Mouse (Mus musculus) limb, embryonic 12.5 days (tissue): Measurements from ENCODE around the gene Zdhhc12. TPM values are rescaled to one million over a fixed set of nuclear protein-coding genes. Genes with fewer than 3 reads are reported as not detected.
"Not testable (repeated sequence)": the region's sequence is repeated elsewhere in the genome, so short reads cannot be mapped to it uniquely, and the experiment has no call there.

Source experiments
- ATAC-seq: fragments of 200-750 bp; cut with Nextera tagmentation; 2 replicates; pipeline ENCODE4 v1.8.0; 2017; ENCODE audit warnings: low read depth, moderate TSS enrichment; ENCODE audit not compliant: insufficient number of reproducible peaks, insufficient read depth, low FRiP score, low TSS enrichment
- H3K27ac ChIP-seq: fragments of 300-500 bp; sonication (generic); 2 replicates; pipeline ENCODE4 v1.5.1; 2016; ENCODE audit warnings: mild to moderate bottlenecking, moderate library complexity
- H3K27me3 ChIP-seq: fragments of 300-500 bp; sonication (generic); 2 replicates; pipeline ENCODE4 v1.6.1; 2016; ENCODE audit warnings: mild to moderate bottlenecking, moderate library complexity
- H3K36me3 ChIP-seq: fragments of 300-500 bp; sonication (generic); 2 replicates; pipeline ENCODE4 v1.6.1; 2016; ENCODE audit warnings: mild to moderate bottlenecking, moderate library complexity
- H3K4me1 ChIP-seq: fragments of 300-500 bp; sonication (generic); replicated peaks from 2 replicates; pipeline ENCODE4 v1.6.1; 2016
- H3K4me2 ChIP-seq: fragments of 300-500 bp; sonication (generic); 2 replicates; pipeline ENCODE4 v1.6.1; 2016; ENCODE audit warnings: mild to moderate bottlenecking, moderate library complexity
- H3K4me3 ChIP-seq: fragments of 300-500 bp; sonication (generic); replicated peaks from 2 replicates; pipeline ENCODE4 v1.5.1; 2016; ENCODE audit warnings: mild to moderate bottlenecking
- H3K9ac ChIP-seq: fragments of 300-500 bp; sonication (generic); replicated peaks from 2 replicates; pipeline ENCODE4 v1.6.1; 2016; ENCODE audit warnings: mild to moderate bottlenecking, moderate library complexity
- H3K9me3 ChIP-seq: fragments of 300-500 bp; sonication (generic); 2 replicates; pipeline ENCODE4 v1.6.1; 2016; ENCODE audit warnings: mild to moderate bottlenecking, moderate library complexity
- WGBS: fragments of 180-500 bp; shearing (Covaris S2); methylation state at CpG from one replicate; pipeline ENCODE4 v1.1.7; 2016; 5-methylcytosine and 5-hydroxymethylcytosine counted together
- polyA plus RNA-seq: library from polyadenylated mRNA; unstranded; fragments of >200 nt; fragmentation: Nextera tagmentation; extraction: Ambion mirVana; gene quantifications from 2 replicates; pipeline ENCODE4 v1.2.1, GENCODE M21; 2016

Gene Zdhhc12
- polyA plus RNA-seq, 1 experiment from 2014 or later, result 26.0 TPM

DNA sequence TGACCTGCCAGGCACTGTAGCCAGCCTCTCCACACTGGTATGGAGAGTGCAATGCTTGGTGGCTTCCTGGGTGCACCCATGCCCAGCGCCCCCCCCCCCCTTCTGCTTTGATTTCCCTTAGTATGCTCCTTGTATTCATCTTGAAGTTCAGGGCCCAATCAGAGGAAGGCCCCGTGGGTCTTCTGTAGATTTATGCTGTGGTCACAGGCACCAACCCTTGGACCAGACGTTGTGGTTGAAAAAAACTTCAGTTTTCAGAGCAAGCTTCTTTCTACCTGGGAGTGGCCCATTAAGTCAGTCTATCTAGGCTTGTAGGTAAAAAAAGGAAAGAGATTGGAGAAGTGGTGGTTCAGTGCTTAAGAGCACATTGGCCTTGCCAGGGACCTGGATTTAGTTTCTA lies 29.7 kb downstream of the Zdhhc12 start:
- H3K9ac ChIP-seq, result peak overlapping the region; percentile 81
- H3K27me3 ChIP-seq, result no peaks in the 10 kb centered on the region
- peaks cover 10% of the 10 kb centered on the region for H3K36me3 ChIP-seq
- peaks cover 43% of the 10 kb centered on the region for H3K4me1 ChIP-seq
- 0 out of 2 replicates have a peak overlapping the region, but pooled peaks have one; percentile 5 for H3K27ac ChIP-seq
- peak overlapping the region; percentile 85 for H3K4me2 ChIP-seq
- H3K9me3 ChIP-seq, result no peaks in the 10 kb centered on the region
- peak overlapping the region; percentile 62 for H3K4me3 ChIP-seq
- WGBS, result 18% methylated on average over 2 of the region's 3 CpGs
- no peak for ATAC-seq

DNA sequence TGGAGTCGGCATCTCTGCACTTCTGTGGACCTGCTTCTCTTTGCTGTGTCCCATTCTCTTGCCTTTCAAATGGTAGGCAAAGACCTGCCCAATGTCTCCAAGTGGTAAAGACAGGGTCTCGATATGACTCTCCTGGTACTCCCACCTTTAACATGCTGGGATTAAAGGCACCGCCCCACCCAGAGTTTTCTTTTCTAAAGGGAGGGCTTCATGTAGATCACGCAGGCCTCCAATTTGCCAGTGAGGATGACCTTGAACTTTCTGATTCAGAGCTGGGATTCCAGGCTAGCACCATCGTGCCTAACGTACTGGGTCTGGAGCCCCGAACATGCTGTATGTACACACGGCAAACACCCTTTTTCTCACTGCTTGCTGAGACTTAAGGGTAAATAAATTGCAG lies 30.2 kb downstream of the Zdhhc12 start:
- peak overlapping the region; percentile 81 for H3K9ac ChIP-seq
- no peaks in the 10 kb centered on the region for H3K9me3 ChIP-seq
- ATAC-seq, result no peak
- peaks cover 4% of the 10 kb centered on the region for H3K36me3 ChIP-seq
- peak overlapping the region; percentile 96 for H3K27ac ChIP-seq
- H3K27me3 ChIP-seq, result no peaks in the 10 kb centered on the region
- 5% methylated on average over 8 of the region's 8 CpGs for WGBS
- peak overlapping the region; percentile 85 for H3K4me2 ChIP-seq
- peaks cover 38% of the 10 kb centered on the region for H3K4me1 ChIP-seq
- H3K4me3 ChIP-seq, result peak overlapping the region; percentile 62

DNA sequence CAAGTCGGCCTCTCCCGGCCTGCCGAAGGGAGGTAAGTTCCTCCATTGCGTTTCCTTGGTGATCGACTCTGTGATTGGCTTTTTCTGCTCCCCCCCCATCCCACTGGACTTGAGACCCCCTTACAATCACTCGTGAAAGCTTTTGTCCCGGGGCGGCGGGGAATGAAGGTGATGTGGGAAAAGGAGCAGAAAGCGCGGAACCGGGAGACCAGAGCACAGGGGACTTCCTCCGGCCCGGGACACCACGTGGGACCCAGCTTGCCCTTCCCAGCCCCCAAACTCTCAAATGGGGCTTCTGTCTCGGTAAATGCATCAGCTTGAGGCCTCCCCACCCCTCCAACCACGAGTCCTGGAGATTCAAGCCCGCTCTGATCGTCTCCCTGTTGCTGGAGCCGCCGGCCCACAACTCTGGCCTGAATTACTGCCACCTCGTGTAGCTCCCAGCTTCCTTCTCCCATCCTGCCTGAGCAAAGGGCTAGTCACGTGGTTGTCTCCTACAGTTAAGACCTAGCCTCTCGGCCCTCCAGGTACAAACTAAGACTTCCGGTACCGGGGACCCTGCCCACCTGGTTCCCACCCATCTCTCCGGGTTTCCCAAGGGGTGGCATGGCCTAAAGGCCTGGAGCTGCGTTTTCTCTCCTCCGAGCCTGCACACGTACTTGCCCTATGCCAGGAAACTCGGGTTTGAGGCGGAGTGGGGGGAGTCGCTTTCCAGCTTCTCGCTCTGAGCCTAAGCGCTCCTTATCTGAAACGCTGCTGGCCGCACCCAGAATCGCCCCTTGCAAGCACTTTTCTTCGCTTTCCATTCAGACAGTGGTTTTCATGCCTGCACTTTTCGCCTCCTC lies 31.0 kb downstream of the Zdhhc12 start:
- Histone ChIP-seq H3K4me1 (peaks cover 33% of the 10 kb centered on the region), H3K4me3 (peak overlapping the region; percentile 62), H3K27ac (peak overlapping the region; percentile 96), H3K27me3 (no peaks in the 10 kb centered on the region), H3K9ac (peak overlapping the region; percentile 81), H3K36me3 (no peaks in the 10 kb centered on the region), H3K9me3 (no peaks in the 10 kb centered on the region), H3K4me2 (peak overlapping the region; percentile 85)
- ATAC-seq, result no peak; the same call in 1 of the 2 replicates
- WGBS, result under 1% methylated on average over 40 of the region's 40 CpGs

DNA sequence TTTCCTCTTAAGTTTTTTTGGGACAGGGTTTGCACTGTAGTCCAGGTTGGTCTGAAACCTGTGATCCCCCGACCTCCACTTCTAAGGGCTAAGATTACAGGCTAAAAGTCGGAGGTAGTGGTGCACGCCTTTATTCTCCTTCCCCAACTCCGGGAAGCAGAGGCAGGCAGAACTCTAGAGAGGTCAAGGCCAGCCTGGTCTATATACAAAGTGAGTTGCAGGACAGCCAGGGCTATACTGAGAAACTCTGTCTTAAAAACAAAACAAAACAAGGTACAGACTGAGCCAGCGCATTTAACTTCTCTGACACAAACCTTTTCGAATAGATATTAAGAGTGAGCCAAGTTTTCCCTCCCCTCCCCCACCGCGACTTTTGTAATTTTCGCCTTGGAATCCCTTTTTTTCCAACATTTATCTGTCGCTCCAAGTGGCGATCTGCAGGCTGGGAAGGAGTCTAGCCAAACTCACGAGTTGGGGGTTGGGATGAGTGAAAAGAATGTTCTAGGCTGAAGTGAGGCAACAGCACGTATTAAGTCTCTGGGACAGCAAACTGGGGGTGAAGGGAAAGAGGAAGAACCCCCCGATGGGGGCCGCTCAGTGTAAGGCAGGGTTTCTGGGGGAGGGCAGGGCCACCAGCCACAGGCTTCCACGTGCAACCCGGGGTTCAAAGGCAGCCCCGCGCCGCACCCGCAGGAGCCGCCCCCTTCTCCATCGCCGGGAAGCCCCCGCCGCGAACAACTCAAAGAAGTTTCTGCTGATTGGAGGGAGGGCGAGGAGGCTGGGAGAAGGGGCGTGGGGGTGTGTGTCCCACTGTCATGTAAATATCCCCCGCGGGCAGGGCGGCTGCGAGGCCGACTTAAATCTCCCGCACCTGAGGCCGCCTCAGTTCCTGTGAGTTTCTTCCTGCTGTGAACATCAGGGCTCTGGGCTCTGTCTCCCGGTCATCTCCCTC lies 32.0 kb downstream of the Zdhhc12 start:
- Histone ChIP-seq H3K27ac (peak overlapping the region; percentile 96), H3K4me2 (peak overlapping the region; percentile 85), H3K9ac (peak overlapping the region; percentile 81), H3K9me3 (no peaks in the 10 kb centered on the region), H3K27me3 (no peaks in the 10 kb centered on the region), H3K4me3 (peak overlapping the region; percentile 62), H3K4me1 (peaks cover 39% of the 10 kb centered on the region), H3K36me3 (no peaks in the 10 kb centered on the region)
- 0 out of 2 replicates have a peak, but pooled peaks have one; percentile 13 for ATAC-seq
- WGBS, result 8% methylated on average over 37 of the region's 37 CpGs

DNA sequence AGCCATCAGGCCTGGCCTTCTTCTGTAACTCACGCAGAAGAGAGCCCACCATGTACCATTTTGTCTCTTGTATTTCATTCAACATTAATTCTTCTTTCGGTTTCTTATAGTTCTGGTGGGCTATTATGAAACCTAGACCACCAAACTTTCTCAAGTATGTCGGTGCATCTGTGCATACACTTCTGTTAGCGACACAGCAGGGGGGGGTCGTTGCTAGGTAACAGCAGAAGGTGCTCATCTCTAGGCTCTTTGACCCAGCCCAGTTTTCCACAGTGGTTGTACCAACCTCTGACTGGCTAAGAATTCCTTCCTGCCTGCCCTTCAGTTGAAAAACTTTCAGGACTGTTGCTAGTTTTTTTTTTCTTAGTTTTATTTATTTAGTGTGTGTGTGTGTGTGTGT lies 35.0 kb downstream of the Zdhhc12 start:
- ATAC-seq, result no peak
- Histone ChIP-seq H3K36me3 (no peaks in the 10 kb centered on the region), H3K4me1 (peaks cover 17% of the 10 kb centered on the region), H3K9me3 (no peaks in the 10 kb centered on the region), H3K4me3 (no peak overlapping the region), H3K27ac (no peak overlapping the region), H3K9ac (no peak overlapping the region), H3K27me3 (no peaks in the 10 kb centered on the region), H3K4me2 (no peak overlapping the region)
- WGBS, result 57% methylated on average over 5 of the region's 5 CpGs

DNA sequence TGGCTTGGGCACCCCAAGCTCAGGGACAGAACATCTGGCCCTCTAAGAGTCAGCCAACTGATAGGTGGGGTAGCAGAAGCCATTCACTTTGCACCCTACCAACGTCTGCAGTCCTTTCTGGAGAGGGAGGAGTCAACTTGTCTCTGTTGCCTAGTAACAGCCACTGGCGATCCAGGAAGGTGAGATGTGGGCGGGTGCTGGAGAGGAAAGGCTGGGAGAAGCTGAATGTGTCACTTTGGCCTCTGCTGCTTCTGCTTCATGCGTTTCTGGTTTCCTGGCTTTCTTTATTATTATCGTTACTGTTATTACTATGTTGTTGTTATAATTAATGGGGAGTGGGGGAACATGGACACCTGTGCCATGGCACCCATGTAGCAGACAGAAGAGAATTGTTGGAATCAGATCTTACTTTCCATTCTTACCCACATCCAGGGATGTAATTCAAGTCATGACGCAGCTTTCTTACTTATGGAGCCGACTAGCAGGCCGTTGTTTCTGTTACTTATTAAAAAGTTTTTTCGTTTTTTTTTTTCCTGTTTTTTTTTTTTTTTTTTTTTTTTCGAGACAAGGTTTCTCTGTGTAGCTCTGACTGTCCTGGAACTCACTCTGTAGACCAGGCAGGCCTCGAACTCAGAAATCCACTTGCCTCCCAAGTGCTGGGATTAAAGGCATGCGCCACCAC lies 36.1 kb downstream of the Zdhhc12 start, which contains the start of gene Set:
Gene Set, plus strand, starts transcription at position 156 of the 682 bp plus-strand sequence.
- Histone ChIP-seq H3K9me3 (no peaks in the 10 kb centered on the region), H3K36me3 (no peaks in the 10 kb centered on the region), H3K27ac (no peak within 1 kb of the TSS), H3K4me2 (no peak within 1 kb of the TSS), H3K9ac (no peak within 1 kb of the TSS), H3K4me3 (no peak within 1 kb of the TSS), H3K4me1 (peaks cover 13% of the 10 kb centered on the region; the same call in 1 of the 2 replicates), H3K27me3 (no peaks in the 10 kb centered on the region)
- 39% methylated on average over 12 of the region's 12 CpGs for WGBS
- ATAC-seq, result no peak

DNA sequence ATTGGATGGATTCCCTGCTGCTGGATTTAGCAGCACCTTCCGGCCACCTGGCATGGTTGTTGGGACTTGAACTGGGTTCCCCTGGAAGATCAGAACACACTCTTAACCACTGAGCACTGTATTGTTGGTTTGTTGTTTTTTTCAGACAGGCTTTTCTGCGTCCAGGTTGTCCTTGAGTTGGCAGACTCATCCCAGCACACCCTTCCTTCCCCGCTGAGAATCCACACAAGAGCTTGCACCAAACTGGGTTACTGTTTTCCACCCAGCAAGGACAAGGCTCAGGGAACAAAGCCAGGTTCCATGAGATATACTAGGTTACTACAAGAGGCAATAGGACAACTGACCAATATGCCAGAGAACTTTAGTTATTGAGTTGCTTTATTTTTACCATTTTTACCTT lies 36.7 kb downstream of the Zdhhc12 start:
- H3K36me3 ChIP-seq, result no peaks in the 10 kb centered on the region
- no peak for ATAC-seq
- H3K9me3 ChIP-seq, result no peaks in the 10 kb centered on the region
- H3K4me3 ChIP-seq, result no peak overlapping the region
- H3K27ac ChIP-seq, result no peak overlapping the region
- H3K4me1 ChIP-seq, result peaks cover 13% of the 10 kb centered on the region; the same call in 1 of the 2 replicates
- no peaks in the 10 kb centered on the region for H3K27me3 ChIP-seq
- no peak overlapping the region for H3K4me2 ChIP-seq
- 91% methylated on average over 3 of the region's 3 CpGs for WGBS
- no peak overlapping the region for H3K9ac ChIP-seq

DNA sequence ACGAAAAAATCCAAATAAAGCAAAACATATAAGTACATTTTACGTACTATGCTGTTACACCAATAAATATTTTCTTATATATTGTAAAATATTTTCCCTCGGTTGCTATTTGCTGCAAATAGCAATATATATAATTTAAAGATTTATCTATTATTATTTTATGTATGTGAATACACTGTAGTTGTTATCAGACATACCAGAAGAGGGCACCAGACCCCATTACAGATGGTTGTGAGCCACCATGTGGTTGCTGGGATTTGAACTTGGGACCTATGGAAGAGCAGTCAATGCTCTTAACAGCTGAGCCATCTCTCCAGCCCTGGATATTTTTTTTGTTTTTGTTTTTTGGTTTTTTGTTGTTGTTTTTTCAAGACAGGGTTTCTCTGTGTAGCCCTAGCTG lies 38.1 kb downstream of the Zdhhc12 start:
- not testable (repeated sequence) for H3K36me3 ChIP-seq, H3K9me3 ChIP-seq, H3K4me1 ChIP-seq, H3K4me2 ChIP-seq, ATAC-seq, H3K9ac ChIP-seq, H3K27me3 ChIP-seq, H3K27ac ChIP-seq, H3K4me3 ChIP-seq
- whole genome bisulfite sequencing, result 95% methylated on average over 3 of the region's 3 CpGs

DNA sequence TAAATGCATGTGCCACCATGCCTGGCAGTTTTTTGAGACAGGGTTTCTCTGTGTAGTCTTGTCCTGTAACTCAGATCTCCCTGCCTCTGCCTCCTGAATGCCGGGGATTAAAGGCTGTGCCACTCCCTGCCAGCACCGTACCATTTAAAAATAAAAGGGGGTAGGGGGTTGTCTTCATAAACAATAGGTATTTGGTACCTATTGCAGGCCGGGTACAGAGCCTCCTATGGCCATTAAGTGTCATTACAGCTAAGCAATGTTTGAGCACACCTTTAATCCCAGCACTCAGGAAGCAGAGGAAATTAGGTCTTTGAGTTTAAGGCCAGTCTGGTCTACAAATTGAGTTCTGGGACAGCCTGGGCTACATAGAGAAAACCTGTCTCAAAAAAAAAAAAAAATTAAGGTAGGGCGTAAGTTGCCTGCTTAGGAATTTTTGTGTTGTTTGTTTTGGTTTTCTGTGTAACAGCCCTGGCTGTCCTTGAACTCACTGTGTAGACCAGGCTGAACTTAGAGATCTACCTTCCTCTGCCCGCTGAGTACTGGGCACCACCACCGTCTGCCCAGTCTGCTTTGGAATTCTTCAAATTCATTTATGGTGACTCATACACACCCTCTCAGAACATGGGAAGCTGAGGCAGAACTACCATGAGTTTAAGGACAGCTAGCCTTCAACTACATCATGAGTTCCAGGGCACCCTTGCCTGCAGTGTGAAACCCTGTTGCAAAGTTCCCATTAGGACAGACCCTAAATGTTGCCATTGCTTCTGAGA lies 41.3 kb downstream of the Zdhhc12 start:
- Histone ChIP-seq H3K9ac (no peak overlapping the region), H3K27me3 (no peaks in the 10 kb centered on the region), H3K4me2 (no peak overlapping the region), H3K4me3 (no peak overlapping the region), H3K9me3 (no peaks in the 10 kb centered on the region), H3K4me1 (peaks cover 10% of the 10 kb centered on the region; the same call in 1 of the 2 replicates), H3K36me3 (no peaks in the 10 kb centered on the region), H3K27ac (no peak overlapping the region)
- no peak for ATAC-seq
- WGBS, result 53% methylated on average over 6 of the region's 6 CpGs

DNA sequence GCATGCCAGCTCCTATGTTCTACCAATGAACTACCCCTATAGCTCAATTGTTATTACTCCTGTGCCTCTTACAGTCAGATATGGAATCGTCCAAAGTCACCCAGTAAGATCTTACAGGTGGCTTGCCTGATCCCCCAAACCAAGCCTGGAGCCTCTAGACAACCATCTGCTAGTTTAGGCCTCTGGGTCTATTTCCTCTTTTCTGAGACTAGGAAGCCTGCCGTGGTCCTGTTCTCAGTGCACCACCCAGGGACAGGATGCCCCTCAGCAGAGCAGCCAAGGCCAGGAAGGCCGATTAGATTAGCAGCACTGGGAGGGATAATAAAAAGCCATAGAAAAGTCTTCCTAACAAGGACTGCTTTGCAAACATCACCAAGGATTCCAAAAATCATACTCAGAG lies 43.6 kb downstream of the Zdhhc12 start:
- H3K4me1 ChIP-seq, result peaks cover 7% of the 10 kb centered on the region; the same call in 1 of the 2 replicates
- 84% methylated on average over 3 of the region's 3 CpGs for WGBS
- H3K9me3 ChIP-seq, result no peaks in the 10 kb centered on the region
- H3K36me3 ChIP-seq, result peaks cover 13% of the 10 kb centered on the region
- H3K27ac ChIP-seq, result no peak overlapping the region
- ATAC-seq, result no peak
- H3K27me3 ChIP-seq, result no peaks in the 10 kb centered on the region
- H3K4me2 ChIP-seq, result no peak overlapping the region
- no peak overlapping the region; the same call in 1 of the 2 replicates for H3K9ac ChIP-seq
- no peak overlapping the region for H3K4me3 ChIP-seq
